Mouse (Mus musculus) small intestine, adult 2 months (tissue): ENCODE data around the gene Slc16a8. TPM values are rescaled to one million over a fixed set of nuclear protein-coding genes. Genes with fewer than 3 reads are reported as not detected.

Source experiments
- H3K27ac ChIP-seq: fragments of 200-500 bp; 2 replicates; pipeline ENCODE4 v1.5.1; 2012; ENCODE audit warnings: low read depth, low read length, control low read depth, inconsistent platforms; ENCODE audit not compliant: insufficient read depth
- H3K27me3 ChIP-seq: fragments of 200-500 bp; 2 replicates; pipeline ENCODE4 v1.6.1; 2012; ENCODE audit warnings: mild to moderate bottlenecking, moderate library complexity, low read length, inconsistent platforms; ENCODE audit not compliant: control insufficient read depth, insufficient read depth
- H3K36me3 ChIP-seq: fragments of 200-500 bp; 2 replicates; pipeline ENCODE4 v1.6.1; 2012; ENCODE audit warnings: mild to moderate bottlenecking, low read length, control low read depth, inconsistent platforms; ENCODE audit not compliant: control insufficient read depth, insufficient read depth
- H3K4me1 ChIP-seq: fragments of 200-500 bp; 2 replicates; pipeline ENCODE4 v1.6.1; 2012; ENCODE audit warnings: low read length, inconsistent platforms, mixed read lengths; ENCODE audit not compliant: control insufficient read depth, insufficient read depth, insufficient read length
- H3K4me3 ChIP-seq: fragments of 200-500 bp; 2 replicates; pipeline ENCODE4 v1.5.1; 2012; ENCODE audit warnings: low read depth, mild to moderate bottlenecking, control low read depth, inconsistent platforms, low read length, moderate library complexity
- CTCF ChIP-seq: fragments of 200-500 bp; IDR thresholded peaks from 2 replicates; pipeline ENCODE4 v1.5.1; 2012; ENCODE audit warnings: low read depth, mild to moderate bottlenecking, control low read depth, inconsistent platforms, low read length, moderate library complexity, mixed read lengths; ENCODE audit not compliant: insufficient replicate concordance, insufficient read length; ENCODE audit errors: extremely low read depth
- POLR2A ChIP-seq: fragments of 200-500 bp; IDR thresholded peaks from 2 replicates; pipeline ENCODE4 v1.6.1; 2012; ENCODE audit warnings: low read depth, mild to moderate bottlenecking, control low read depth, inconsistent platforms, low read length, moderate library complexity
- WGBS: fragments of 180-500 bp; shearing (Covaris S2); methylation state at CpG from one replicate; pipeline ENCODE4 v1.1.7; 2018; 5-methylcytosine and 5-hydroxymethylcytosine counted together
- polyA plus RNA-seq: library from polyadenylated mRNA; depleted of rRNA; stranded (reverse); fragments of >200 nt; gene quantifications from 2 replicates; pipeline ENCODE4 v1.2.3, GENCODE M21; 2012; rRNA removed

Slc16a8 gene
- polyA plus RNA-seq, 1 experiment = 2.6 TPM

GRCm38 (mm10) chr15:79208211-79208610 lies 46.4 kb downstream of the Slc16a8 start:
- no peak for TF ChIP-seq POLR2A
- TF ChIP-seq CTCF = no peak
- H3K4me3 ChIP-seq = no peak overlapping the region
- no peaks in the 10 kb centered on the region for H3K27me3 ChIP-seq
- no peak overlapping the region for H3K27ac ChIP-seq
- no peaks in the 10 kb centered on the region; the same call in 1 of the 2 replicates for H3K4me1 ChIP-seq
- H3K36me3 ChIP-seq = no peaks in the 10 kb centered on the region
- WGBS = 69% methylated on average over 6 of the region's 6 CpGs

GRCm38 (mm10) chr15:79202575-79202974 lies 52.0 kb downstream of the Slc16a8 start:
- H3K4me1 ChIP-seq = no peaks in the 10 kb centered on the region
- 30% methylated on average over 10 of the region's 10 CpGs for WGBS
- H3K36me3 ChIP-seq = no peaks in the 10 kb centered on the region
- TF ChIP-seq POLR2A (no peak), CTCF (no peak)
- H3K4me3 ChIP-seq = no peak overlapping the region
- H3K27ac ChIP-seq = no peak overlapping the region
- peaks cover 5% of the 10 kb centered on the region; the same call in 1 of the 2 replicates for H3K27me3 ChIP-seq

- Histone ChIP-seq H3K27me3 (peaks cover 5% of the 10 kb centered on the region; the same call in 1 of the 2 replicates), H3K4me1 (no peaks in the 10 kb centered on the region), H3K27ac (no peak overlapping the region), H3K4me3 (no peak overlapping the region), H3K36me3 (no peaks in the 10 kb centered on the region)
- no peak for TF ChIP-seq CTCF
- TF ChIP-seq POLR2A = no peak
- 38% methylated on average over 13 of the region's 13 CpGs for WGBS
These were observed 52.9 kb downstream of the Slc16a8 start for GRCm38 (mm10) chr15:79201491-79202150.

Other genes starting within 250 kb of the Slc16a8 start
- 120 and 218 TPM in 2 replicates for gene H1f0, start 226.3 kb downstream of the Slc16a8 start, polyA plus RNA-seq
- 2.2 and 8.0 TPM in 2 replicates for gene Galr3, start 212.9 kb downstream of the Slc16a8 start, polyA plus RNA-seq
- gene Ankrd54, start 191.9 kb downstream of the Slc16a8 start, polyA plus RNA-seq = 70.4 and 92.7 TPM in 2 replicates
- gene Eif3l, start 179.6 kb downstream of the Slc16a8 start, polyA plus RNA-seq = 52.5 and 88.3 TPM in 2 replicates
- 18.8 and 23.8 TPM in 2 replicates for gene Micall1, start 145.9 kb downstream of the Slc16a8 start, polyA plus RNA-seq
- gene Polr2f, start 113.8 kb downstream of the Slc16a8 start, polyA plus RNA-seq = 18.3 and 32.2 TPM in 2 replicates
- 0.56 and 1.2 TPM in 2 replicates for gene 1700088E04Rik, start 113.5 kb downstream of the Slc16a8 start, polyA plus RNA-seq
- 2.5 and 2.7 TPM in 2 replicates for gene Sox10, start 89.5 kb downstream of the Slc16a8 start, polyA plus RNA-seq
- gene Pick1, start 25.6 kb downstream of the Slc16a8 start, polyA plus RNA-seq = 20.8 and 27.9 TPM in 2 replicates
- gene Gm49486, start 25.4 kb downstream of the Slc16a8 start, polyA plus RNA-seq = 0.05 and 0.08 TPM in 2 replicates
- 139 and 542 TPM in 2 replicates for gene Baiap2l2, start 30.8 kb upstream of the Slc16a8 start, polyA plus RNA-seq
- 24.1 and 40.2 TPM in 2 replicates for gene Pla2g6, start 73.6 kb upstream of the Slc16a8 start, polyA plus RNA-seq
- gene Maff, start 91.9 kb upstream of the Slc16a8 start, polyA plus RNA-seq = 9.4 and 28.5 TPM in 2 replicates
- 80.3 and 168 TPM in 2 replicates for gene Tmem184b, start 148.8 kb upstream of the Slc16a8 start, polyA plus RNA-seq
- 14.7 and 25.9 TPM in 2 replicates for gene Csnk1e, start 200.8 kb upstream of the Slc16a8 start, polyA plus RNA-seq